Mouse (Mus musculus) lung, postnatal 25 days (tissue): ENCODE measurements around the gene Prkcz.
"Not testable (repeated sequence)": the region's sequence is repeated elsewhere in the genome, so short reads cannot be mapped to it uniquely, and the experiment has no call there.

Experiments
- DNase-seq: peaks from one replicate; pipeline ENCODE4 v3.0.0; 2022; ENCODE audit warnings: low spot score

The Prkcz gene

DNA sequence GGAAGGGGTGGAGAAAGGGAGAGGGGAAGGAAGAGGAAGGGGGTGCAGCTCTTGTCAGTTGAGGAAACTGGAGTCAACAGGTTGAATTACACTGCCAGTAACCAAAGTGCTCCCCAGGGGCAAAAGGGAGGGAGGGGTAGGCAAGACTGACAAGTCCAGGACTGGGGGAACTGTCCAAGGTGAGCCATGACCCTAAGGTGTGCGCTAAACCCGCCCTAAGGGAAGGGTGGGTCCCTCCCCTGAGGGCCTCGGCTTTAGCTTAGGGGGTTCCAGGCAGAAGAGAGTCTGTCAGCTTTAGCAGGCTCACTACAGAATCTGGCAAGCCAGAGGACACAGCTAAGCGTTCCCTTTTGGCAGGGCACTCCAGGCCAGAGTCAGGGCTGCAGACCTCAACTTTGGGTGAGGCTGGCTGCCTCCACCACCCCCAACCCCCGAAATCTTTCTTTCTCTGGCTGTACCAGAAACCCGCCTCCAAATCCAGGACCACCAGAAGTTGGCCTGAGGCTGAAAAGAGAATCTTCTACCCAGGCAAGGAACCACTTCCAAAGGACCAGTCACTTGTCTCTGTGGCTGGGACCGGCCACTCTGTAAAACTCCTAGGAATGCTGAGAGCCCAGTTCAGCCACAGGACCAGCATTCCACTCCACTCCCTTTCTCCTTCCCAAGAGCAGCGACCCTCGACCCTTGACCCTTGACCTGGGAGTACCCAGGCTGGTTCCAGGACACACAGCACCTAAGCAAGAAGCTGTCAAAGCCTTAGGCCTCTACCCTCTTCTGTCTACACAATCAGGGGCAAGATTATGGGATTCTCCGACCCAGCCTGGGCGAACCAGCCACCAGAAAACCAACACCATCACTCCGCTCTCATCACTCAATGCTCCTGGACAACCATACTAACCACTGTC, 1.3 kb downstream of the Prkcz start:
- peak; percentile 49 for DNase-seq

- DNase-seq, result no peak
Observed at GRCm38 (mm10) chr4:155357601-155358000, 3.6 kb downstream of the Prkcz start.

DNA sequence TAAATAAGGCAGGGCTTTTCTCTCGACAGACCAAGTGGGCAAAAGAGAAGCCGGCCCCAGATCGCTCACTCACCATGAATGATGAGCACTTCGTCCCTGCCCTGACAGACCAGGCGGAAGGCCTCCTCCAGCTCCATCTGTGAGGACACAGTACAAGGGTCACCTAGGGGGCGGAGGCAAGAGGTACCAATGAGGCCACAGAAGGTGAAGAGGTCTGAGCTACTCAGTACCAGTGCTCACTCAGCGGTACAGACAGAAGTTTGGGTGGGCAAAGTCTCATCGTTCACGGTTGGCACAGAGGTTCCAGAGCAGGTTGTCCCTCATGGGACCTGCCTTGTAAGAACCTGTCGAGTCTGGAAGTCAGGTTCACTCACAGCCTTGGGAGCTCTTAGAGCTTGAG, 4.8 kb downstream of the Prkcz start:
- DNase-seq, result no peak

DNA sequence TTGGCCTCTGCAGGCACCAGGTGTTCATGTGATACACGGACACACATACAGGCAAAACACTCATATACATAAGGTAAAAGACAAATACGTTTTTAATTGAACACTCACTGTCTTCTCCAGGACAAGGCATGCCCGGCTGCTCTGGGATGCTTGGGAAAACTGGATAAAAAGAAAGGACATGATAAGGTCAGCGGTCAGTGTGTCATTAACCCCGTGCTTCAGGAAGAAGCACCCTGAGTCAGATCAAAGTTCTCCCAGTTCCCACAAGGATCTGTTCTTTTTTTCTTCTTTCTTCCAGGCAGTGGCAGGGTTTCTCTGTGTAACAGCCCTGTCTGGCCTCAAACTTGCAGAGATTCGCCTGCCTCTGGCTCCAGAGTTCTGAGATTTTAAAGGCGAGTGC, 6.6 kb downstream of the Prkcz start:
- DNase-seq, result no peak

DNA sequence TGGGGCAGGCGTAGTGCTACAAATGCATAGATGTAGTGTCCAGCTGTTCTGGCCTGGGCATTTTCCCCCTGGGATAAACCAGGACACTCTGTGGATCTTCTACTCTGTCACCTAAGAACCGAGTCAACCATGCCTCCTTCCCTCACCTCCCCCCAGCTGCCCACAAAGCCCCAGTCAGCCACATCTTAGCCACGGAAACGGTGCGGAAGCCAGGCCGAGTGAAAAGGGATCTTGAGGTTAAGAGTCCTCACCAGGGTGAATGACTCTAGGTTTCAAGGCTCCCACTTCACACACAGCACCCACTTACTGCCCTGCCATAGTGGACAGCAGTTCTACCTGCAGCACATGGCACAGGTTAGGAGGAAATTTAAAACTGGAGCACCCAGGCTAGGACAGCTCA, 7.1 kb downstream of the Prkcz start:
- DNase-seq, result no peak

- no peak for DNase-seq
Observed at GRCm38 (mm10) chr4:155352581-155352980, 8.6 kb downstream of the Prkcz start.

GRCm38 (mm10) chr4:155346350-155346749, 14.8 kb downstream of the Prkcz start:
- DNase-seq, result no peak

- peak; percentile 28 for DNase-seq
Observed at GRCm38 (mm10) chr4:155345608-155345953, 15.6 kb downstream of the Prkcz start.

DNA sequence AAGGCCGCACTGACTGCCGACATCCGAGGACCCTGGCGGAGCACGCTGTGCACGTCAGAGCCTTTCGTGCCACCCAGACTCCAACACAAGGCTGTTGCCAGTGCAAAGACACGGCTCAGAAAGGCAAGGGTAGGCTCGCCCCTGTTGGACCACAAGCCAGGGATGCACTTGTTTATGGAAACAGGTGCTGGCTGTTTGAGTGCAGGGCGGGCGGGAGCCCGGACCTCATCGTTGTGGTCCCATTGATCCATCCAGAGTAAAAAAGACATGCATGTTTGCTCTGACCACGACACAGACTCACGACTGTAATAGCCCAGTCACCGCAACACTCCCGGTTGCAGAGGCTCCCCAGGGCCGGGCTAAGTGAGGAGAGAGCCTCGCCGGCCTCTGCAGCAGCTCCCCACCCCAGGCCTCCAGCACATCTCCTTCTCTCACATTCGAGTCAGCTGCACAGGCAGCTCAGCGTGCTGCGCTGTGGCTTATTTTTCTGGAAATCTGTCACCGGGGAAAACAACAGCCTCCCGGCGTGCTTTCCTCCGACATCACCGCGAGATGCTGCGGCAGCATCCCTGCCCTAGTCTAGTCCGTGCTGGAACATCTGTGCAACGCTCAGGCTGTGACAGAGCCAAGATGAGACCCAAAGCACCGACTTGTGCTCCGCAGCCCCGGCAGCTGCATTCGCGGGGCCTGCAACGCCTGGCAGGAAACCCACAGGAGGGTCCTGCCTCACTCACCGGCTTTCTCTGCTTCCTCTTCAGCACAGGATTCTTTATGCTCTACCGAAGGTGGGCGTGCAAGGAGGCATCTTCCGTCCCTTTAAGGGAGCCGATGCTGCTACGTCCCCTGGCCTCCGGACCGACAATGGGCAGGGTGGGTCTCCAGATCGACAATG, 16.2 kb downstream of the Prkcz start:
- no peak for DNase-seq

- DNase-seq, result peak; percentile 31
Observed at GRCm38 (mm10) chr4:155344299-155344600, 16.9 kb downstream of the Prkcz start.

GRCm38 (mm10) chr4:155343415-155344298, 17.5 kb downstream of the Prkcz start:
- DNase-seq, result no peak

DNA sequence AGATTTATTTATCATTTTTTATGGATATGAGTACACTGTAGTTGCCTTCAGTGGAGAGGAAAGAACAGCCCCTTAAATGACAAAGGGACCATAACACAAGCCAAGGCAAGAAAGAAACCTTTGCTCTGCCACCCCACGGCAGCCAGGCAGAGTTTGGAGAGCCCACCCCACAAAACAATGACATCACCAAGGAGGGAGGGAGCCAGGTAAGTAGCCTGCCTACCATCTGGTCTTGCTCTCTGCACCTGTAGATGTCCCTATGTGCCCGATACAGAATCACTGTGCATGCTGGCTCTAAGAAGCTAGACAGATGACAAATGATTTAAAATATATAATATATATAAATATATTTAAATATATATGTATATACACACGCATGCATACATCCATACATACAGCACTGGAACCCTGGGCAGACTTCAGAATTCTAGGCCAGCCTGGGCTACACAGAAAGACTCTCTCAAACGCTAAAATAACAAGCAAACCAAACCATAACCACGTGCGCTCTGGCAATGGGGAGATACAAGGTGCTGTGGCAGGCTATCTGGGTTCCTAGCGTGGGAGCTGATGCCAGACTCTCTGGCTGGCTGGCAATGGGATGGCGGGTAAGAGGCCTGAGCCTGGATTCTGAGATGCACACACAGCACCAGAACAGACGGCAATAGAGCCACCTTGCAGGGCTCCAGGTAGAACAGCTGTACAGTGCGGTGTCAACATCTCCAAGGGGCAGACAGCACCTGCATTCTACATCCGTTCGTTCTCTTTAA, 24.7 kb downstream of the Prkcz start:
- DNase-seq, result no peak

DNA sequence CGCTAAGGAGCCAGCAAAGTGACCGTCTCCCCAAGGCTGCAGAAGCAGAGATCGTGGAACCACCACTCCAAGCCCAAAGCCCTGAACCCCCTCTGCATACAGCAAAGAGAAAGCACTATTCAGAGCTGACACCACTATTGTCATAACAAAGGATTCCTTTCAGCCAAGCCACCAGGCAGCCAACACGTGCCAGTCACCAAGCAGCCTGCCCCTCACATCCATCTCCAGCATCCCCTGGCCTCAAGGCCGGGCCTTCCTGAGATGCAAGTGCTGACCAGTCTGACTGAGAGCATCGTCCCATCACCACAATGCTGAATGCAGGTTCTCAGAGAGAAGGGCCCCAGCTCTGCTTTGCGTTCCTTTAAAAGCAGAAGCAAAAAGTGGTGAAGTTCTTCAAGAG, 28.9 kb downstream of the Prkcz start:
- DNase-seq, result no peak

GRCm38 (mm10) chr4:155328385-155328784, 32.8 kb downstream of the Prkcz start:
- not testable (repeated sequence) for DNase-seq

DNA sequence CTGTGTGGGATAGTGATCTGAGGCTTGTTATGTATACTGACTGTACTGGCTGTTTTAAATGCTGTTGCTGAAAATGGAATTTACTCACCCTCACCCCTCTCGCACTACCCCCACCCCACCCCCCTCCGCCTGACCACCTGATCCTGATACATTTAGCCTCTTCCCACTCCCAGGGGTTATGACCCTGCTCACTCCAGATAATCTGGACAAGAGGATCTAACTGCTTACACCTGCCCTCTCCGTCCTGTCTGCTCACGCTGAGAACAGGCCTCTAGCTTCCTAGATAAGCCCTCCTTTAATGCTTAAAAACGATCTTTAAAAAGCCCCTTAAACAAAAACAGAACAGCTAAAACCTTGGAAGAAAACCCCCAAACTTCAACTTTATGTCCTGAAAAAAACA, 35.4 kb downstream of the Prkcz start:
- no peak for DNase-seq

- DNase-seq, result no peak
Observed at GRCm38 (mm10) chr4:155324511-155324910, 36.6 kb downstream of the Prkcz start.

DNA sequence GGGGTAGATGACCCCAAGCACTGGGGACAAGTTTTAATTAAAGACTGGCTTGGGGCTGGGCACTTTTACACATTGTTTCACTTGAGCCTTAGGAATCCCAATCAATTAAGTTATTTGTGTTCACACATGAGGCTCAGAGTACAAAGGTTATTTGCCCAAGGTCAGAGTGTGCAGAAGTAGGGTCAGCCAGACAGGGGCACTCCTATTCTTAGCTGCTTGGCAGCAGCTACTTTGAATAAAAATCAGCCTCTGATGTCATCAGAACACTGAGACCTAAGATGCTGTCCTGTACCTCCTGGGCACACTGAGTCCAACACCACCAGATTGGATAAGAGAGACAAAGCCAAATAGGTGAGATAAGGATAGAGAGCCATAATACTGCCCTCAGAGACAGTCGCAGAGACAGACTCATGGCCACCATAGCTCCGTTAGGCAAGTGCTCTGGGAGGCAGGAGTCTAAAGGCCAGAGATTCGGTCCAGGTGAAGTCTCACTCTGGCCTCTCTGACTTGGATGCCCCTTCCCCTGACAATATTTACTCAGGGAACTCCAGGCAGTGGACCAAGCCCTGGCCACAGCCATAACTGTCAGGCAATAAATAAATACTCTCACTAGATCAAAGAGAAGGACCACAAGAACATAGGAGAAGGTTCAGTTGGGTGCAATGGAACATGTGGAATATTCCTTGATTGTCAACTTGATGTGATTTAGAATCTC, 37.9 kb downstream of the Prkcz start:
- no peak for DNase-seq

- peak; percentile 57 for DNase-seq
Observed at GRCm38 (mm10) chr4:155320281-155321244, 40.6 kb downstream of the Prkcz start.

- DNase-seq, result no peak
Observed at GRCm38 (mm10) chr4:155318266-155318665, 42.9 kb downstream of the Prkcz start.

DNA sequence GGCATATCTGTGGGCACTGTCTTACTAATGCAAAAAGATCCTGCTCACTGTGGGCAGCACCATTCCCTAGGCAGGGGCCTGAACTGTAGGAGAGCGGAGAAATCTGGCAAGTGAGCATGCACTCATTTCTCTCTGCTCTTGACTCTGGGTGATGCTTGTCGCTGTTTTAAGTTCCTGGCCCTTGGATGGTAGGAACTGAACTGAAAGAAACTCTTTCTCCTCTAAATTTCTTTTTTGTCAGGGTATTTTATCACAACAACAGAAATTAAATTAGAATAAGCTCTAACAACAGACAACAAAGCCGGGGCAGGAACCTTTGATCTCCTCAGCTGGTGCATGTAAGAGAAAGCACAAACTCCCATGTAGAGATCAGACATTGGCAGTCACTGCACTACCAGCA, 46.1 kb downstream of the Prkcz start:
- no peak for DNase-seq
